In genomic region chr7:124782816-124783215, GRCm38 (mm10) we compare ENCODE assay signal across 10 mouse cellular contexts.
DNase-seq lines count a peak whose midpoint lies in the region; ATAC-seq and TF ChIP-seq lines count a peak whose summit lies in the region.
"Had no signal": no experiment of that assay in that cellular context is flagged by ENCODE, and none has a peak within 500 bp of the region (broad histone marks: within the 10 kb centered on the region; RNA-seq: fewer than 3 reads in every experiment).

No protein-coding gene starts in this region.

- CTCF ChIA-PET in Patski (lab: Charles Lee): interaction anchor here (1.0 kb wide), 1 partner anchor 399 kb away, joined by 6 read pairs; no protein-coding TSS in a partner anchor

- WGBS in kidney, adult 2 months: 51% methylated on average over 4 of the region's 4 CpGs
- 46% methylated on average over 4 of the region's 4 CpGs for WGBS in kidney, embryonic 16.5 days
- 58% methylated on average over 4 of the region's 4 CpGs for WGBS in heart, embryonic 10.5 days

- H3K27me3 ChIP-seq in kidney, adult 2 months (replicated peaks; ENCODE audit: control insufficient read depth, insufficient read depth, low read length): no peaks in the 10 kb centered on the region
- no peaks in the 10 kb centered on the region for H3K27me3 ChIP-seq in kidney, embryonic 16.5 days (ENCODE audit: insufficient read depth, low read length)
- H3K27me3 ChIP-seq in Patski: no peaks in the 10 kb centered on the region
- H3K27me3 ChIP-seq in heart, embryonic 10.5 days (ENCODE audit: insufficient read depth, poor library complexity, severe bottlenecking): no peaks in the 10 kb centered on the region

- H3K9ac ChIP-seq in kidney, embryonic 16.5 days (replicated peaks; ENCODE audit: low read length): no peak overlapping the region
- H3K9ac ChIP-seq: liver, embryonic 14.5 days had no signal

- H3K4me3 ChIP-seq in kidney, adult 2 months (ENCODE audit: insufficient read depth, low read depth, low read length): no peak overlapping the region
- no peak overlapping the region for H3K4me3 ChIP-seq in kidney, embryonic 16.5 days (ENCODE audit: low read length)
- H3K4me3 ChIP-seq in layer of hippocampus, adult 2 months: no peak overlapping the region
- H3K4me3 ChIP-seq in heart, embryonic 10.5 days: no peak overlapping the region

- no peak overlapping the region for H3K27ac ChIP-seq in kidney, adult 2 months (ENCODE audit: insufficient read depth, low read depth, low read length)
- H3K27ac ChIP-seq in kidney, embryonic 16.5 days (ENCODE audit: low read length): no peak overlapping the region
- H3K27ac ChIP-seq in layer of hippocampus, adult 2 months: no peak overlapping the region
- no peak overlapping the region for H3K27ac ChIP-seq in heart, embryonic 10.5 days
- H3K27ac ChIP-seq: liver, embryonic 14.5 days had no signal

- peak; percentile 38 for DNase-seq in kidney, adult 2 months
- no peak for DNase-seq in Patski (ENCODE audit: low read depth, low spot score)
- DNase-seq in cerebellum, adult 9-10 months: peak; percentile 50
- peak; percentile 9 to 32 for DNase-seq in layer of hippocampus, adult 2 months (ENCODE audit: low spot score in 2 of 2)
- no peak for DNase-seq in thymus, adult 18-20 months
- no peak for DNase-seq in adrenal gland, adult 8-10 months
- no peak for DNase-seq in heart, embryonic 10.5 days (ENCODE audit: low spot score)

- H3K9me3 ChIP-seq in kidney, embryonic 16.5 days (ENCODE audit: low read length): 0 out of 2 replicates have a peak, but pooled peaks cover 5% of the 10 kb centered on the region
- no peaks in the 10 kb centered on the region for H3K9me3 ChIP-seq in heart, embryonic 10.5 days

- no peak for ATAC-seq in kidney, embryonic 16.5 days (ENCODE audit: low FRiP score, low TSS enrichment)
- ATAC-seq in Patski: no peak

- H3K4me1 ChIP-seq in kidney, adult 2 months (ENCODE audit: control insufficient read depth, insufficient read depth, low read length): no peaks in the 10 kb centered on the region
- no peaks in the 10 kb centered on the region for H3K4me1 ChIP-seq in kidney, embryonic 16.5 days (ENCODE audit: insufficient read depth, low read length)
- no peaks in the 10 kb centered on the region for H3K4me1 ChIP-seq in heart, embryonic 10.5 days

- no peak overlapping the region for H3K4me2 ChIP-seq in kidney, embryonic 16.5 days (replicated peaks; ENCODE audit: low read depth, low read length)
- H3K4me2 ChIP-seq: heart, embryonic 11.5 days had no signal

- peak; percentile 58 for TF ChIP-seq CTCF in kidney, adult 2 months (conservative IDR thresholded peaks at IDR 0.05; ENCODE audit: insufficient read depth, insufficient read length, low read depth, low read length)
- TF ChIP-seq CTCF in Patski (IDR thresholded peaks at IDR 0.05): peak; percentile 63
- TF ChIP-seq CTCF in layer of hippocampus, adult 2 months (conservative IDR thresholded peaks at IDR 0.05): peak; percentile 89

- no peaks in the 10 kb centered on the region for H3K36me3 ChIP-seq in kidney, adult 2 months (ENCODE audit: control insufficient read depth, insufficient read depth, low read length)
- no peaks in the 10 kb centered on the region for H3K36me3 ChIP-seq in kidney, embryonic 16.5 days (ENCODE audit: insufficient read depth, low read length)
- no peaks in the 10 kb centered on the region for H3K36me3 ChIP-seq in heart, embryonic 10.5 days

- TF ChIP-seq POLR2A in kidney, adult 2 months (IDR thresholded peaks at IDR 0.05; ENCODE audit: low read depth, low read length): no peak

- in situ Hi-C loops in Patski (cut with MboI; ENCODE audit: low pct_unique_long_range_greater_than_20kb): loop anchor here (10.0 to 25.0 kb wide), 3 partner anchors 398 to 821 kb away; no protein-coding TSS in a partner anchor

- POLR2A ChIA-PET in Patski (lab: Charles Lee): no interaction called here

Comparison
In these comparisons a context has a peak if more than half of its experiments do, and no peak if none do; other contexts are left out.
1. DNase-seq: peak in kidney, adult 2 months (single experiment), cerebellum, adult 9-10 months (single experiment) and layer of hippocampus, adult 2 months (2 of 2); none in Patski (single experiment), thymus, adult 18-20 months (0 of 2), adrenal gland, adult 8-10 months (single experiment) and heart, embryonic 10.5 days (single experiment).
2. Peak in every context shown above with its lines, with median percentiles within 50 percentile points of each other: CTCF ChIP-seq.